Mouse (Mus musculus): ENCODE measurements around the gene Olfr820. TPM values are rescaled to one million over a fixed set of nuclear protein-coding genes. Genes with fewer than 3 reads are reported as not detected.
"Not testable (repeated sequence)": the region's sequence is repeated elsewhere in the genome, so short reads cannot be mapped to it uniquely, and the experiment has no call there.

Olfr820 gene
- polyA plus RNA-seq (2015; fragmentation: Nextera tagmentation; extraction: Ambion mirVana) = not detected in 2 replicates

DNA sequence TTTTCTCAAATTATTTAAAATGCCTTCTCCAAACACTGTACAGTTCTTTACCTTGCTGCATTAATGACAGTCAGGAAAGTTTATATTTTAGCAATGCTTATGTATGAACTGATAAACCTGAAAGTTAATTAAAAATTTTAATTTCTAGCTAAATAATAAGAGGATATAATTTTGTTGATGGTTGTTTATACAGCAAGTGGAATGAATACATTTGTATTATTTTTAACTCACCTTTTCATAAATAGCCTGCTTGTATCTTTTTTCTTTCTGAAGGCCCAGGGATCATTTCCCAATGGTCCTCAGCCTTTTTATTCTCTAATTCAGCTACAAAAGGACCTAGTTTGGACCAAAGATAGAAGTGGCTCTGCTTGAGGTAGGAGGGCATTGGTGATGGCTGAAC, at the start of gene Olfr820:
Gene Olfr820 (plus strand): TSS at position 301 of the 400 bp plus-strand sequence.
- Histone ChIP-seq H3K36me3 (replicated peaks) (no peaks in the 10 kb centered on the region), H3K4me3 (no peak within 1 kb of the TSS), H3K9ac (no peak within 1 kb of the TSS), H3K27ac (no peak within 1 kb of the TSS), H3K27me3 (replicated peaks) (no peaks in the 10 kb centered on the region), H3K4me2 (no peak within 1 kb of the TSS), H3K4me1 (no peaks in the 10 kb centered on the region), H3K9me3 (no peaks in the 10 kb centered on the region)
- ATAC-seq (replicated peaks) = no peak

DNA sequence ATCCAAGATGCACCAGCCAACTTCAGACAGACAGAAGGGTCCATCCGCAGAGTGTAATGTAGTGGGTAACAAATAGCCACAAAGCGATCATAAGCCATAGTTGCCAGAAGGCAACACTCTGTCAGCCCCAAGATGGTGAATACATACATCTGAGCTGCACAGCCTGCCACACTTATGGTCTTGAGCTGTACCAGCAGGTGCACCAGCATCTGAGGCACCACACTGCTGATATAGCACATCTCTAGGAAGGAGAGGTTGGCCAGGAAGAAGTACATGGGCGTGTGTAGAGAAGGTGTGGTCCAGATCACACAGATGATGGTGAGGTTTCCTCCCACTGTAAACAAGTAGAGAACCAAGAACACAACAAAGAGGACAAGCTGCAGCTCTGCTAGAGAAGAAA, 46.2 kb upstream of the Olfr820 start:
- WGBS = 97% methylated on average over 2 of the region's 3 CpGs
- H3K27ac ChIP-seq; H3K9me3 ChIP-seq; H3K36me3 ChIP-seq (replicated peaks); H3K4me2 ChIP-seq; ATAC-seq (replicated peaks); H3K9ac ChIP-seq; H3K4me3 ChIP-seq; H3K4me1 ChIP-seq; H3K27me3 ChIP-seq (replicated peaks): not testable (repeated sequence)

DNA sequence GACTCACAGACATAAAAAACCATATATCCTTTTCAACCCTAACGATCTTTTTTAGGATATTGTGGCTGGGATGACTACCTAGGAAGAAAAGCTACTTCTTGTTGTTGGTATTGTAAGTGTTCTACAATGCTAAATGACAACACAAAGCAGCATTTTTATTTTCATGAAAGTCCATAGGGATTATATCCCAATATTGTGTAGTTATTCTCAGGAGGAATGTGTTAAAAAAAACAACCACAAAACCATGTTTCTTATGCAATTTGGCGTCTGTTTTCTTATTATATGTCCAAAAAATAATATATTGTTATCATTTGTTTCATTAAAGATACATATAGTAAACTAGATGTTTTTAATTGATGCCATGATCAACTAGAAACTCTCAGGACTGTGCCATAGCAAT, 45.3 kb upstream of the Olfr820 start, which contains the start of gene Olfr819:
Gene Olfr819 (minus strand): TSS at position 101 of the 400 bp plus-strand sequence.
- not testable (repeated sequence) for H3K27ac ChIP-seq; H3K9me3 ChIP-seq; ATAC-seq (replicated peaks)

DNA sequence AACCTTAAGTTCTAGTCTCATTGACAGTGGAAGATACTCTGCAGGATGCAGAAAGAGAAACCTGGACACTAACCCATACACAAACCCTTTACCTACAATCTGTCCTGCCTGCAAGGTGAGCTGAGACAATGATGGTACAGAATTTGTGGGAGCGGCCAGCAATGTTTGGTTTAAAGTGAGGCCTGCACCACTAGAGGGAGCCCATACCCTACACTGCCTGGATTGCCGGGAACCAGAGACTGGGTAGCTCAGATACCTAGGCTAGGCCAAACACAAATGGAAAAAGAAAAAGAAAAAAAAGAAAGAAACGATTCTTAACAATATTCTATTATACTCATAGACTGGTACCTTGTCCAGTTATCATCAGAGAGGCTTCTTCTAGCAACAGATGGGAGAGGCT, 39.4 kb upstream of the Olfr820 start:
- no CpG with 5 or more reads among the region's 3 CpGs for WGBS
- H3K4me1 ChIP-seq, H3K9ac ChIP-seq: not testable (repeated sequence)

More for the DNA sequence above, 45.3 kb upstream of the Olfr820 start, which contains the start of gene Olfr819:
- not testable (repeated sequence) for H3K4me2 ChIP-seq; H3K4me1 ChIP-seq; H3K27me3 ChIP-seq (replicated peaks); H3K36me3 ChIP-seq (replicated peaks); H3K4me3 ChIP-seq; H3K9ac ChIP-seq
- WGBS = 77% methylated on average over 2 of the region's 2 CpGs

DNA sequence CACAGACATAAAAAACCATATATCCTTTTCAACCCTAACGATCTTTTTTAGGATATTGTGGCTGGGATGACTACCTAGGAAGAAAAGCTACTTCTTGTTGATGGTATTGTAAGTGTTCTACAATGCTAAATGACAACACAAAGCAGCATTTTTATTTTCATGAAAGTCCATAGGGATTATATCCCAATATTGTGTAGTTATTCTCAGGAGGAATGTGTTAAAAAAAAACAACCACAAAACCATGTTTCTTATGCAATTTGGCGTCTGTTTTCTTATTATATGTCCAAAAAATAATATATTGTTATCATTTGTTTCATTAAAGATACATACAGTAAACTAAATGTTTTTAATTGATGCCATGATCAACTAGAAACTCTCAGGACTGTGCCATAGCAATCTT, 36.4 kb upstream of the Olfr820 start, which contains the start of gene Olfr247:
Gene Olfr247 (minus strand): TSS at position 101 of the 400 bp plus-strand sequence.
- not testable (repeated sequence) for H3K4me2 ChIP-seq; H3K4me3 ChIP-seq; H3K9me3 ChIP-seq; H3K9ac ChIP-seq; ATAC-seq (replicated peaks); H3K27me3 ChIP-seq (replicated peaks); H3K36me3 ChIP-seq (replicated peaks); H3K4me1 ChIP-seq; H3K27ac ChIP-seq
- no CpG with 5 or more reads among the region's 2 CpGs for WGBS

More for the DNA sequence above, 39.4 kb upstream of the Olfr820 start:
- H3K27me3 ChIP-seq (replicated peaks); H3K9me3 ChIP-seq; H3K4me2 ChIP-seq; H3K36me3 ChIP-seq (replicated peaks); H3K27ac ChIP-seq; ATAC-seq (replicated peaks); H3K4me3 ChIP-seq: not testable (repeated sequence)

DNA sequence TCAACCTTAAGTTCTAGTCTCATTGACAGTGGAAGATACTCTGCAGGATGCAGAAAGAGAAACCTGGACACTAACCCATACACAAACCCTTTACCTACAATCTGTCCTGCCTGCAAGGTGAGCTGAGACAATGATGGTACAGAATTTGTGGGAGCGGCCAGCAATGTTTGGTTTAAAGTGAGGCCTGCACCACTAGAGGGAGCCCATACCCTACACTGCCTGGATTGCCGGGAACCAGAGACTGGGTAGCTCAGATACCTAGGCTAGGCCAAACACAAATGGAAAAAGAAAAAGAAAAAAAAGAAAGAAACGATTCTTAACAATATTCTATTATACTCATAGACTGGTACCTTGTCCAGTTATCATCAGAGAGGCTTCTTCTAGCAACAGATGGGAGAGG, 30.6 kb upstream of the Olfr820 start:
- H3K36me3 ChIP-seq (replicated peaks); ATAC-seq (replicated peaks); H3K9me3 ChIP-seq; H3K4me3 ChIP-seq; H3K4me2 ChIP-seq; H3K27me3 ChIP-seq (replicated peaks); H3K4me1 ChIP-seq; H3K9ac ChIP-seq; H3K27ac ChIP-seq: not testable (repeated sequence)
- no CpG with 5 or more reads among the region's 3 CpGs for WGBS

DNA sequence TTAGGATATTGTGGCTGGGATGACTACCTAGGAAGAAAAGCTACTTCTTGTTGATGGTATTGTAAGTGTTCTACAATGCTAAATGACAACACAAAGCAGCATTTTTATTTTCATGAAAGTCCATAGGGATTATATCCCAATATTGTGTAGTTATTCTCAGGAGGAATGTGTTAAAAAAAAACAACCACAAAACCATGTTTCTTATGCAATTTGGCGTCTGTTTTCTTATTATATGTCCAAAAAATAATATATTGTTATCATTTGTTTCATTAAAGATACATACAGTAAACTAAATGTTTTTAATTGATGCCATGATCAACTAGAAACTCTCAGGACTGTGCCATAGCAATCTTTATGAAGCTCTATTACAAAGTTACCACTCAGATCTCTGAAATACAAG, 27.5 kb upstream of the Olfr820 start, which contains the start of gene Gm10310:
Gene Gm10310 (minus strand): TSS at position 101 of the 400 bp plus-strand sequence.
- not testable (repeated sequence) for H3K27ac ChIP-seq; H3K27me3 ChIP-seq (replicated peaks); H3K4me3 ChIP-seq; H3K4me2 ChIP-seq; ATAC-seq (replicated peaks); H3K36me3 ChIP-seq (replicated peaks); H3K9ac ChIP-seq; H3K9me3 ChIP-seq; H3K4me1 ChIP-seq
- WGBS = no CpG with 5 or more reads among the region's 1 CpGs

DNA sequence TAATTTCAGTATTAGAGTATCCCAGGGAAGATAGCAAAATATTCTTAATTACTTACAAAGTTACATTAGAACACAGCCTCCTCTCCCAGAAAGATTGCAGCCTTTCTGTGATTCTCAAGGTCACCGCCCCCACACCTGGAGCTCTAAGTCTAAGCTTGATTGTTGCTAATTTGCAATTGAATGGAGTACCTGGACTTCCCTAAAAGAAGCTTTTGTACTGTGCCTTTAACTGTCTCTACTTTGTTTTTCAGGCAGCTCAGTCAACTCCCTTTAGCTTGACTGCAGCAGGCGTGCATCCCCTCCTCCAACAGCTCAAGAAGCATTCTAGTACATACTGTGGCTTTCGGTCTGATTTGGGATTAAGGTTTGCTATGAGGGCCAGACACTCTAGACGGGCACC, 8.3 kb upstream of the Olfr820 start:
- WGBS = 84% methylated on average over 4 of the region's 4 CpGs
- not testable (repeated sequence) for ATAC-seq (replicated peaks); H3K27me3 ChIP-seq (replicated peaks); H3K36me3 ChIP-seq (replicated peaks); H3K4me1 ChIP-seq; H3K27ac ChIP-seq; H3K9ac ChIP-seq; H3K9me3 ChIP-seq; H3K4me2 ChIP-seq; H3K4me3 ChIP-seq

DNA sequence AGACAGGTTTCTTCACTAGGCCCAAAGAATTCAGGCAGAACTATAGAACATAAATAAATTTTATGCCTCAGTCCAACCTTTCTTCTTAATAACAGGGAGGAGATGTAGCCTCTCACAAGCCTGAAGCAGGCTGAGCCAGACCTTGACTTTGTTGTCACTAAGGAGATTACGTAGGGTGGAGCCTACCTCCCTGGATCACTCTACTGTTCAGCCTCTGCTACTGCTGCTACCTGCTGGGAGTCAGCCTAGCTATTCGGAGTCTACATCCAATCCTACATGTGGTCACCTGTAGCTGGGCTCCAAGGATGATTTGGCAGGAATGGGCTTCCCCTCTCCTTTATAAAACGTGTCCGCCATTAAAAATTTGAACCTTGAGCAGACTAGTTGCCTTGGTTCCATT, 7.1 kb upstream of the Olfr820 start:
- not testable (repeated sequence) for H3K4me2 ChIP-seq; H3K27me3 ChIP-seq (replicated peaks); H3K4me3 ChIP-seq; H3K27ac ChIP-seq; H3K4me1 ChIP-seq; H3K9ac ChIP-seq; H3K36me3 ChIP-seq (replicated peaks); ATAC-seq (replicated peaks); H3K9me3 ChIP-seq
- 82% methylated on average over 4 of the region's 4 CpGs for WGBS

DNA sequence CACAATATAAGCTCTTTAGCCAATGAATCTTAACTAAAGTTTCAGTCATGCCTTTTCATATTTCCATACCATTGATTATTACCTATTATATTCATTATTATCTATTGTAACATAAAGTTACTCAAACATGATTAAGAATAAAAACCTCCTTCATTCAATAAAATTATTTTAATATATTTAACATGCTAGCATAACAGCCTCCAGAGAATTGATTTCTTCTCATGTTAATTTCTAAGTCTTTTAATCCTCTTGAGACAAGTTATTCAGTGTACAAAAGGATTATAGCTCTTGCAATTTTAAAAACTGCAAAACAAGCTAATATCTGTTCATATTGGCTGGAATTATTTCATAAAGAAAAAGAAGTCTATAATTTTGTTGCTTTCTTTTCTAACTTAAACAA, 17.6 kb downstream of the Olfr820 start, which contains the start of gene Olfr821:
Gene Olfr821 (plus strand): TSS at position 301 of the 400 bp plus-strand sequence.
- Histone ChIP-seq H3K4me2 (no peak within 1 kb of the TSS), H3K9me3 (no peaks in the 10 kb centered on the region), H3K36me3 (replicated peaks) (no peaks in the 10 kb centered on the region), H3K27me3 (replicated peaks) (no peaks in the 10 kb centered on the region), H3K9ac (no peak within 1 kb of the TSS), H3K4me1 (no peaks in the 10 kb centered on the region), H3K4me3 (no peak within 1 kb of the TSS), H3K27ac (no peak within 1 kb of the TSS)
- ATAC-seq (replicated peaks) = no peak

DNA sequence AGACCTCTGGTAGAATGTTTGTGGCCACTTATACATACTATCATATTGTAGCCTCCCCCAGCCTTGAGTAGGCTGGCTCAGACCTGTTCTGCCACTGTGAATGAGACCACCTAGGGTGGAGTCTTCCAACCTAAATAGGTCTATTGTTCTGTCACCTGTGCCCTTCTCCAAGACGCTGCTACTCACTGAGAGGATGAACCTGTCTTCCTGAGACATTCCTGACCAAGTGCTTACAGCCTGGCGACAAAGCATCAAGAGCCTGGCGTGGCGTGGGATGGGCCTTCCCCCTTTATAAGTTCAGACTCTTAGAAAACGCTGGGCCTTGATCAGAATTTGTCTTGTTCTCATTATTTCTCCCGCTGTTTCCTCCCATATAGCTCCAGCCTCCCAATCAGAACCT, 24.7 kb downstream of the Olfr820 start:
- no peak for ATAC-seq (replicated peaks)
- Histone ChIP-seq H3K4me1 (no peaks in the 10 kb centered on the region), H3K36me3 (replicated peaks) (no peaks in the 10 kb centered on the region), H3K27ac (no peak overlapping the region), H3K27me3 (replicated peaks) (no peaks in the 10 kb centered on the region), H3K9ac (no peak overlapping the region), H3K4me3 (no peak overlapping the region), H3K4me2 (no peak overlapping the region), H3K9me3 (no peaks in the 10 kb centered on the region)
- 65% methylated on average over 6 of the region's 6 CpGs for WGBS

All from midbrain, embryonic 15.5 days (tissue).